Mouse (Mus musculus) forebrain, postnatal 0 days (tissue): ENCODE data around the gene Celf1. TPM values are rescaled to one million over a fixed set of nuclear protein-coding genes. Genes with fewer than 3 reads are reported as not detected.
A peak's percentile ranks its signal among the peaks of the same experiment; 100 is the strongest.

ENCODE experiments used
- ATAC-seq: fragments of 200-750 bp; cut with Nextera tagmentation; 2 replicates; pipeline ENCODE4 v1.8.0; 2017; ENCODE audit warnings: mild to moderate bottlenecking, moderate library complexity
- DNase-seq: peaks from one replicate; pipeline ENCODE4 v3.0.0-alpha.2; 2015
- H3K27ac ChIP-seq: fragments of 300-500 bp; sonication (generic); 2 replicates; pipeline ENCODE4 v1.5.1; 2014; ENCODE audit warnings: low read depth, mild to moderate bottlenecking, antibody characterized with exemption, low read length, moderate library complexity, mixed read lengths
- H3K27me3 ChIP-seq: fragments of 300-500 bp; sonication (generic); 2 replicates; pipeline ENCODE4 v1.6.1; 2014; ENCODE audit warnings: mild to moderate bottlenecking, low read length, mixed read lengths; ENCODE audit not compliant: insufficient read depth
- H3K36me3 ChIP-seq: fragments of 300-500 bp; sonication (generic); 2 replicates; pipeline ENCODE4 v1.6.1; 2014; ENCODE audit warnings: mild to moderate bottlenecking, moderate library complexity; ENCODE audit not compliant: insufficient read depth
- H3K4me1 ChIP-seq: fragments of 300-500 bp; sonication (generic); 2 replicates; pipeline ENCODE4 v1.6.1; 2014; ENCODE audit warnings: antibody characterized with exemption; ENCODE audit not compliant: insufficient read depth
- H3K4me2 ChIP-seq: fragments of 300-500 bp; sonication (generic); 2 replicates; pipeline ENCODE4 v1.6.1; 2014; ENCODE audit warnings: low read depth, mild to moderate bottlenecking, moderate library complexity
- H3K4me3 ChIP-seq: fragments of 300-500 bp; sonication (generic); 2 replicates; pipeline ENCODE4 v1.5.1; 2014; ENCODE audit warnings: low read depth, low read length, mixed read lengths
- H3K9ac ChIP-seq: fragments of 300-500 bp; sonication (generic); 2 replicates; pipeline ENCODE4 v1.6.1; 2014; ENCODE audit warnings: mild to moderate bottlenecking
- H3K9me3 ChIP-seq: fragments of 300-500 bp; sonication (generic); 2 replicates; pipeline ENCODE4 v1.6.1; 2016; ENCODE audit warnings: low read length
- CTCF ChIP-seq: sonication (generic); IDR thresholded peaks from 2 replicates; pipeline ENCODE4 v1.5.1; 2016; ENCODE audit warnings: antibody characterized with exemption, control low read depth, low read depth
- WGBS: fragments of 180-500 bp; shearing (Covaris S2); extraction: QIAGEN DNeasy Blood & Tissue Kit; methylation state at CpG from one replicate; pipeline ENCODE4 v1.1.7; 2014; 5-methylcytosine and 5-hydroxymethylcytosine counted together
- polyA plus RNA-seq: library from polyadenylated mRNA; unstranded; fragments of >200 nt; fragmentation: Nextera tagmentation; extraction: Ambion mirVana; gene quantifications from 2 replicates; pipeline ENCODE4 v1.2.1, GENCODE M21; 2015
- total RNA-seq: library from RNA; depleted of rRNA; stranded (reverse); fragments of >200 nt; gene quantifications from 2 replicates; pipeline ENCODE4 v1.2.3, GENCODE M21; 2014

Celf1 gene
- total and polyA plus RNA-seq, 2 experiments from 2014 or later = 72.2 to 83.7 TPM

- TF ChIP-seq CTCF = peak; percentile 88
- Histone ChIP-seq H3K9ac (no peak overlapping the region), H3K4me2 (no peak overlapping the region), H3K36me3 (peaks cover 78% of the 10 kb centered on the region), H3K27me3 (no peaks in the 10 kb centered on the region), H3K4me1 (no peaks in the 10 kb centered on the region), H3K4me3 (no peak overlapping the region), H3K9me3 (no peaks in the 10 kb centered on the region), H3K27ac (no peak overlapping the region)
- WGBS = 79% methylated on average over 10 of the region's 10 CpGs
- ATAC-seq = peak; percentile 77
- DNase-seq = peak; percentile 74
Measured at GRCm38 (mm10) chr2:91060544-91061355, 120.6 kb downstream of the Celf1 start.

- Histone ChIP-seq H3K9me3 (no peaks in the 10 kb centered on the region), H3K4me3 (no peak overlapping the region), H3K4me2 (no peak overlapping the region), H3K27ac (no peak overlapping the region), H3K9ac (no peak overlapping the region), H3K27me3 (no peaks in the 10 kb centered on the region), H3K4me1 (no peaks in the 10 kb centered on the region), H3K36me3 (peaks cover 68% of the 10 kb centered on the region)
- DNase-seq = no peak
- TF ChIP-seq CTCF = no peak
- WGBS = 84% methylated on average over 6 of the region's 6 CpGs
- ATAC-seq = no peak
Measured at GRCm38 (mm10) chr2:91061849-91062481, 121.8 kb downstream of the Celf1 start.

GRCm38 (mm10) chr2:91062779-91063606 is 122.8 kb downstream of the Celf1 start:
- H3K9me3 ChIP-seq = no peaks in the 10 kb centered on the region

GRCm38 (mm10) chr2:91064211-91064610 is 124.0 kb downstream of the Celf1 start:
- WGBS = 84% methylated on average over 6 of the region's 6 CpGs
- H3K36me3 ChIP-seq = peaks cover 46% of the 10 kb centered on the region
- peaks cover 8% of the 10 kb centered on the region for H3K4me1 ChIP-seq
- TF ChIP-seq CTCF = peak; percentile 23; the same call in 1 of the 2 replicates
- H3K27ac ChIP-seq = no peak overlapping the region
- no peaks in the 10 kb centered on the region for H3K9me3 ChIP-seq
- no peak for DNase-seq
- no peak overlapping the region for H3K4me3 ChIP-seq
- no peak overlapping the region for H3K4me2 ChIP-seq
- no peak overlapping the region for H3K9ac ChIP-seq
- H3K27me3 ChIP-seq = no peaks in the 10 kb centered on the region
- ATAC-seq = no peak

More at GRCm38 (mm10) chr2:91062779-91063606, 122.8 kb downstream of the Celf1 start:
- no peaks in the 10 kb centered on the region for H3K27me3 ChIP-seq
- peaks cover 58% of the 10 kb centered on the region for H3K36me3 ChIP-seq
- DNase-seq = no peak
- no peak for TF ChIP-seq CTCF
- no peak overlapping the region for H3K4me2 ChIP-seq
- H3K27ac ChIP-seq = no peak overlapping the region
- WGBS = 93% methylated on average over 16 of the region's 16 CpGs
- H3K9ac ChIP-seq = no peak overlapping the region
- no peaks in the 10 kb centered on the region for H3K4me1 ChIP-seq
- no peak for ATAC-seq
- no peak overlapping the region for H3K4me3 ChIP-seq

GRCm38 (mm10) chr2:91065544-91065943 is 125.4 kb downstream of the Celf1 start:
- TF ChIP-seq CTCF = peak; percentile 70
- H3K27ac ChIP-seq = no peak overlapping the region
- H3K27me3 ChIP-seq = no peaks in the 10 kb centered on the region
- ATAC-seq (no peak), DNase-seq (peak; percentile 34)
- no peaks in the 10 kb centered on the region for H3K9me3 ChIP-seq
- 56% methylated on average over 3 of the region's 3 CpGs for WGBS
- H3K4me1 ChIP-seq = peaks cover 12% of the 10 kb centered on the region
- H3K36me3 ChIP-seq = peaks cover 37% of the 10 kb centered on the region
- no peak overlapping the region for H3K4me2 ChIP-seq
- no peak overlapping the region for H3K4me3 ChIP-seq
- no peak overlapping the region for H3K9ac ChIP-seq

GRCm38 (mm10) chr2:91066455-91066854 is 126.3 kb downstream of the Celf1 start:
- Histone ChIP-seq H3K9ac (no peak overlapping the region), H3K4me1 (peaks cover 18% of the 10 kb centered on the region), H3K4me3 (no peak overlapping the region), H3K4me2 (no peak overlapping the region), H3K9me3 (no peaks in the 10 kb centered on the region), H3K27ac (no peak overlapping the region), H3K36me3 (peaks cover 37% of the 10 kb centered on the region), H3K27me3 (no peaks in the 10 kb centered on the region)
- DNase-seq (no peak), ATAC-seq (no peak)
- TF ChIP-seq CTCF = no peak
- 78% methylated on average over 3 of the region's 3 CpGs for WGBS
